Comparison of ENCODE assay signal across 19 mouse cellular contexts in the genomic region with DNA sequence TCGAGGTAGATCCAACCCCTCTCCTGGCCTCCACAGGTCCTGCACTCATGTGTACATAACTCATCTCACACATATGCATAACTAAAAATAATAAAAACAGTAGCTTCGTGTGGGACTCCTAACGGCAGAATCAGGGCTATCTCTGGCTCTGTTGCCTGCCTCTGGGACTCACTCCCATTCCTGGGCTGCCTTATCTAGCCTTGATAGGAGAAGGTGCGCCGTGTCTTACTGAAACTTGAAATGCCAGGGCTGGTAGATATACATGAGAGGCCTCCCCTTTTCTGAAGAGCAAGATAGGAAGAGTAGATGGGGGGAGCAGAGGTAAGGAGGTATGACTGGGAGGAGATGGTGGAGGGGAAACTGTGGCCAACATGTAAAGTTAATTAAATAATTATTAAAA.
"Had no signal": no experiment of that assay in that cellular context is flagged by ENCODE, and none has a peak within 500 bp of the region (broad histone marks: within the 10 kb centered on the region; RNA-seq: fewer than 3 reads in every experiment).

No protein-coding gene starts in this region.

- H3K27ac ChIP-seq: limb, embryonic 12.5 days; limb, embryonic 15.5 days; midbrain, embryonic 10.5 days; neural tube, embryonic 12.5 days; neural tube, embryonic 15.5 days; stomach, embryonic 15.5 days had no signal

- H3K9ac ChIP-seq: limb, embryonic 12.5 days; limb, embryonic 15.5 days; neural tube, embryonic 12.5 days; neural tube, embryonic 15.5 days; stomach, embryonic 15.5 days had no signal

- H3K9me3 ChIP-seq: limb, embryonic 12.5 days; limb, embryonic 15.5 days; midbrain, embryonic 10.5 days; neural tube, embryonic 12.5 days; neural tube, embryonic 15.5 days; stomach, embryonic 15.5 days had no signal

- H3K4me3 ChIP-seq: limb, embryonic 12.5 days; limb, embryonic 15.5 days; midbrain, embryonic 10.5 days; neural tube, embryonic 12.5 days; neural tube, embryonic 15.5 days; stomach, embryonic 15.5 days had no signal

- DNase-seq: kidney, adult 18-20 months; kidney, adult 9 months; kidney, postnatal 14 days; kidney, postnatal 4 days; left cerebral cortex, postnatal 4 days; lung, adult 2 months; lung, postnatal 14 days; lung, postnatal 4 days; midbrain, embryonic 14.5 days; right cerebral cortex, adult 18-20 months; right cerebral cortex, postnatal 14 days; right cerebral cortex, postnatal 4 days; thymus, postnatal 36 days had no signal

- H3K4me1 ChIP-seq: limb, embryonic 12.5 days; neural tube, embryonic 12.5 days had no signal

- H3K4me2 ChIP-seq: limb, embryonic 12.5 days; limb, embryonic 15.5 days; neural tube, embryonic 12.5 days; neural tube, embryonic 15.5 days; stomach, embryonic 15.5 days had no signal

- H3K36me3 ChIP-seq: limb, embryonic 12.5 days; limb, embryonic 15.5 days; midbrain, embryonic 10.5 days; neural tube, embryonic 12.5 days; neural tube, embryonic 15.5 days; stomach, embryonic 15.5 days had no signal

- H3K27me3 ChIP-seq: limb, embryonic 12.5 days; limb, embryonic 15.5 days; neural tube, embryonic 12.5 days; neural tube, embryonic 15.5 days; stomach, embryonic 15.5 days had no signal
